Mouse (Mus musculus) urinary bladder, postnatal 14 days (tissue): Measurements from ENCODE around the gene Tbcel.

Experiments
- DNase-seq: peaks from one replicate; pipeline ENCODE4 v3.0.0; 2021; ENCODE audit warnings: low spot score

Tbcel gene

GRCm38 (mm10) chr9:42385656-42386055, 122.0 kb downstream of the Tbcel start:
- DNase-seq = no peak

DNA sequence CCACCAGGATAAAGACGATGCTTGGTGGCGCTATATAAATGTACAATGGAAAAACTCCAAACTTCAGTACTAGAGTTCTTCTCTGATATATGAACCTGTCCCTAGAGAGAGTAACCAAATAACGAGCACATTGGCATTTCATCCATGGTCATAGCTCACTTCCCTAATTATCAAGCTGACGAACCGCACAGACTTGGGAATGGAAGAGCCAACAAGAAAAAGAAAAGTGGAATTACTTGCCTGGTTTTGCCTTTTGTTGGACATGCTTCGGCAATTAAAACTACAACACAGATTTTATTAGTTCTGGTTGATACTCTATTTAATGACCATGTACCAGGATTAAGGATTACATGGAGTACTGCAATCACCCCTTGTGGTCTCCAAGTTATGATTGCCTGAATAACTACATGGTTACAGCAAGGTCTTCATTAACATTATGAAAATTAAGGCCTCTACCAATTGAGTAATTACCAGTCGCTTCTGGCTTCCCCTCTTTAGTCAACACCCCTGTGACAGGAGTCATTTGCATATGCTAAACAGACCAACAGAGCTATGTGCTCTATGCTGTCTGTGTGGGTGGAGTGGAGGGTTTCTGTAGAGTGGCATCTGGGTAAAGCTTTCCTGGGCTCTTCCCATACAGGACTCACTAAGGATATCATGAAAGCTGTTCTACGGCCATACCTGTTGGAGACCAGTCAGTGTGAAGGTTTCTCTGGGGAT, 124.8 kb downstream of the Tbcel start:
- no peak for DNase-seq

DNA sequence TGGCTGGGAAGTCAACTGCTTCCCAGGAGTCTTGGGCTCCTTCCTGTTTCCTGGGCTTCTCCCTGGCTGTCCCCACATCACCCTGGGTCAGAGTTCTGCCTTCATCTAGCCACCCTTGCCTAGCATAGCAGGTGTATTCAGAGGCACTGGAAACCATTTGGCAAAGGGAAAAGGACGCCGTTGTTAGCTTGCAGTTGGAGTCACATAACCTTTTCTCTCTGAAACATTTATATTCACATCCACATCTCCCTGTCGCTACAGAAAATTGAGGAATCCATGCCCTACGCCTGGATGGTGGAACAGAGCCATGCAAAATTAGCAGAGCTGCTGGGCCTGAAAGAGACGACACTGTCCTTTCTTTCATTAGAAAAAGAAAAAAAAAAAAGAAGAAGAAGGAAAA, 125.5 kb downstream of the Tbcel start:
- DNase-seq = no peak

DNA sequence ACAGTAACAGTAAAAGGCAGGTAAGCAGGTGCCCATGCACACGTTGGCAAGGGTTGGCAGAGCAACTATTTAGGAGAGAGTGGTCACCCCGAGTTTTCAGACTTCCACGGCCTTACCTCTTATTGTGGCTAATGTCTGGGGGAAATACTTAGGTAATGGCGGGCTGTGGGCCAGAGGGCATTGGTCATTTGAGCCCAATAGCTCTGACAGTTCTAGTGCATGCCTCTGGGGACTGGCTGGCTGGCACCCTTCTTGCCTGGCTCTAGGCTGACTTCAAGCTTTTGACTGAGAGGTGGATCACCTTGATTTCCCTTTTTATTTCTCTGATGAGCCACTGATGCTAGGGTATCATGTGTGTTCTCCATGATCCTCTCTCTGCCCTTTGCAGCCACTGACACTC, 129.5 kb downstream of the Tbcel start:
- DNase-seq = no peak

DNA sequence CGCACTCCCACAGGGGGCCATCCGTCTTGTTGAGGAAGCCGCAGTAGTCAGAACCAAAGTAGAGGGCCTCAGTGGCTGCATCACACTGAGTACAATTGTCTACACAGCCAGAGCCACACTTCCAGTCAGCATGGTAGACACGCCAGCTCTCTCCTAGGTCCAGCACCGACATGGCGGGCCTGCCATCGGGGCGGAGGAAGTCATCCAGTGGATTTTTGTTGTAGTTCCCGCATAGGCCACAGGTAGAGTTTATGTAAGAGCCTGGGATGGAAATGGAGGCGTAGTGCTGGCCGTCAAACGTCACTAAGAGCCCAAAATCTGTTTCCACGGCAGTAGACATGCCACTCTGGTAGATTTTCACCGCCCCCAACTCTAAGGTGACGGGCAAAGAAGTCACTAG, 130.0 kb downstream of the Tbcel start:
- DNase-seq = no peak

DNA sequence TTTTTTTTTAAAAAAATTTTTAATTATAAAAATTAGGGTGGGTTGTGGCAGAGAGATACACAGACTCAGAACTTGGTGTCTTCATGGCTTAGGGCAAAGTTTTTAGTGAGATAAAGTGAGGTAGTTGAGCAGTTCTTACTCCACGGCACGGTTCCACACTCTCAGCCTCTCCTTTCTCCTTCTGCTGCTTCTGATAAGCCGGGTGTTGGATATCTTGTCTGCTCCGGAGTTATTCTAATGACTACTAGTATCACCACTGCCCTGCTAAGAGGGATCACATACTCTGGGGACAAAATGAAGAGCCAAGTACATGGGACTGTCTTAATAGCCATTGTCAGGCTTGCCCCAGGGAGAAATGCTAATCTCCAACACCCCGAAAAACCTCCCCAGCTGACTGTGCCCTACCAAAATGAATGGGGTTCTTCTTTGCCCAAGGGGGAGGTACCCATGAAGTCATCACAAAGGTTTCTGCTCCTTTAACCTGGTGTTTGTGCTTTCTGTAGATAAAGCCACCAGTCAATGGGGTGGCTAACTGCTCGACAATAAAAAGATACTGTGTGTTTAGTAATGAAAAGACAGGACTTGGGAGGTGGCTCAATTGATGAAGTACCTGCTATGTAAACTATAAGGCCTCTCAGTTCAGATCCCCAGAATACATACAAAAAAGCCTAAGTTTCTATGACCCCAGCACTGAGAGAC, 135.8 kb downstream of the Tbcel start:
- DNase-seq = no peak
